Mouse (Mus musculus): Measurements from ENCODE around the gene Ppil3. TPM values are rescaled to one million over a fixed set of nuclear protein-coding genes. Genes with fewer than 3 reads are reported as not detected.
A peak's percentile ranks its signal among the peaks of the same experiment; 100 is the strongest.

Ppil3 gene
- polyA plus RNA-seq (2015; fragmentation: Nextera tagmentation; extraction: Ambion mirVana): 49.2 and 54.9 TPM in 2 replicates

GRCm38 (mm10) chr1:58445143-58445722 is at the start of gene Ppil3, which contains the start of gene Nif3l1:
Gene Ppil3 (minus strand): TSS chr1:58445486.
Gene Nif3l1 (plus strand): TSS chr1:58445151.
- Histone ChIP-seq H3K4me3 (peak within 1 kb of the TSS; percentile 80), H3K36me3 (peaks cover 21% of the 10 kb centered on the region), H3K4me2 (peak within 1 kb of the TSS; percentile 69), H3K27me3 (no peaks in the 10 kb centered on the region), H3K27ac (peak within 1 kb of the TSS; percentile 97), H3K4me1 (peaks cover 20% of the 10 kb centered on the region), H3K9ac (peak within 1 kb of the TSS; percentile 82), H3K9me3 (no peaks in the 10 kb centered on the region)
- WGBS: under 1% methylated on average over 33 of the region's 33 CpGs
- peak; percentile 97 for ATAC-seq (ENCODE audit: borderline replicate concordance, extremely low read depth, low FRiP score, low TSS enrichment)

DNA sequence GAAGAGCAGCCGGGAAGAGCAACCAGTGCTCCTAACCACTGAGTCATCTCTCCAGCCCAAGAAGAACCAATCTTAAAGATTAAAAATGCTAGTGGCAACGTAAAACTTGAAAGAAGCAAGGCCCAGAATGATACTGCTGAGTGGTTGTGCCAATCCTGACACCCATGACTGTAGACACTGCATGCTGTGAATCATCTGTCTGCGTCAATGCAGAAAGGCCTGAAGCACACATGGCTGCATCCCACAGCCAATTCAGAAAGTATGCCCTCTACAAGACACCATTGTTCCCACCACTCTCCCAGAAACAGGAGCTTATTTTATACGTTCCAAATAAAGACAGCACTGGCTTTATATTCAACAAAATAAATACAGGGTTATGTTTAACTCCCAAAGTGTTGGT is 37.4 kb upstream of the Ppil3 start:
- WGBS: 90% methylated on average over 4 of the region's 4 CpGs

GRCm38 (mm10) chr1:58475662-58476061 is 30.4 kb upstream of the Ppil3 start:
- H3K4me3 ChIP-seq: no peak overlapping the region
- H3K9ac ChIP-seq: no peak overlapping the region
- H3K27ac ChIP-seq: no peak overlapping the region
- H3K9me3 ChIP-seq: no peaks in the 10 kb centered on the region
- ATAC-seq (ENCODE audit: borderline replicate concordance, extremely low read depth, low FRiP score, low TSS enrichment): no peak
- H3K4me2 ChIP-seq: no peak overlapping the region
- H3K4me1 ChIP-seq: no peaks in the 10 kb centered on the region
- peaks cover 67% of the 10 kb centered on the region for H3K36me3 ChIP-seq
- 94% methylated on average over 8 of the region's 8 CpGs for WGBS
- H3K27me3 ChIP-seq: no peaks in the 10 kb centered on the region

More for the DNA sequence above, 37.4 kb upstream of the Ppil3 start:
- no peaks in the 10 kb centered on the region for H3K9me3 ChIP-seq
- H3K4me3 ChIP-seq: no peak overlapping the region
- no peak overlapping the region for H3K9ac ChIP-seq
- no peak for ATAC-seq (ENCODE audit: borderline replicate concordance, extremely low read depth, low FRiP score, low TSS enrichment)
- H3K36me3 ChIP-seq: peaks cover 58% of the 10 kb centered on the region
- no peak overlapping the region for H3K27ac ChIP-seq
- no peak overlapping the region for H3K4me2 ChIP-seq
- no peaks in the 10 kb centered on the region for H3K4me1 ChIP-seq
- H3K27me3 ChIP-seq: no peaks in the 10 kb centered on the region

DNA sequence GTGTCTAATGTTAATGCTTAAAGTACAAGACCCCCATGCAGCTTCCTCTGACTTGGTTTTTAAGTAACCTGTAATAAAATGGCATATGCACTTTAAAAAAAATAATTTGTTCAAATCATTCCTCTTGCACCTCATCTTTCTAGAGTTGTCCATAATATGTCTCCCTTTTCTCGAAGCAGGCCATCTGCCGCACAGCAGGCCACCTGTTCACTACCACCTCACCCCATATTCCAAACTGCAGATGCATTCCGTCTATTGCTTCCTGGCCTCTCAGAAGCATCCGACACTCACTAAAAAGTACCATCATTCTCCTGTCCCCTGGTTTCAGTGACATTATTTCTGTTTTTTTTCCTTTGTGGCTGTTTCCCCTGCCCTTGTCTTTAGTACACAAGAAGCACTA is 20.3 kb upstream of the Ppil3 start:
- WGBS: 95% methylated on average over 4 of the region's 4 CpGs
- no peak overlapping the region for H3K4me2 ChIP-seq
- H3K9me3 ChIP-seq: no peaks in the 10 kb centered on the region
- peaks cover 77% of the 10 kb centered on the region for H3K36me3 ChIP-seq
- no peaks in the 10 kb centered on the region for H3K27me3 ChIP-seq
- no peak overlapping the region for H3K4me3 ChIP-seq
- no peak overlapping the region for H3K9ac ChIP-seq
- H3K4me1 ChIP-seq: no peaks in the 10 kb centered on the region
- ATAC-seq (ENCODE audit: borderline replicate concordance, extremely low read depth, low FRiP score, low TSS enrichment): no peak
- no peak overlapping the region for H3K27ac ChIP-seq

DNA sequence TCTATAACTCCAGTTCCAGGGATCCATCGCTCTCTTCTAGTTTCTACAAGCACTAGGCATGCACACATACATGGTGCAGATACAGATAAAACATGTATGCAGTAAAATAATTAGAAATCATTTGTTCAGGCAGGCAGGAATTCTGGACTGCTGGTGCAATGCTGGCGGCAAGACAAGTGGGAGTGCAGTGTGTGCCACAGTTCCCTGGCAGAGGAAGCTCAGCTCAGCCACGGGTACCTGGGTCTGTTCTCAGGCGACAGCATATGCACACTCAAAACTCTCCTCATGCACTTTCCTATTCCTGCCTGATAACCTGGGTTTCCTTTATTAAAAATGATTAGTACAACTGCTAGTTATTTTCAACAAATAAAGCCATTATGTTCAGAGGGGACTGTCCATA is 19.8 kb upstream of the Ppil3 start:
- Histone ChIP-seq H3K4me1 (no peaks in the 10 kb centered on the region), H3K4me2 (no peak overlapping the region), H3K27me3 (no peaks in the 10 kb centered on the region), H3K9me3 (no peaks in the 10 kb centered on the region), H3K4me3 (no peak overlapping the region), H3K36me3 (peaks cover 80% of the 10 kb centered on the region), H3K27ac (no peak overlapping the region), H3K9ac (no peak overlapping the region)
- no peak for ATAC-seq (ENCODE audit: borderline replicate concordance, extremely low read depth, low FRiP score, low TSS enrichment)
- WGBS: 82% methylated on average over 4 of the region's 4 CpGs

DNA sequence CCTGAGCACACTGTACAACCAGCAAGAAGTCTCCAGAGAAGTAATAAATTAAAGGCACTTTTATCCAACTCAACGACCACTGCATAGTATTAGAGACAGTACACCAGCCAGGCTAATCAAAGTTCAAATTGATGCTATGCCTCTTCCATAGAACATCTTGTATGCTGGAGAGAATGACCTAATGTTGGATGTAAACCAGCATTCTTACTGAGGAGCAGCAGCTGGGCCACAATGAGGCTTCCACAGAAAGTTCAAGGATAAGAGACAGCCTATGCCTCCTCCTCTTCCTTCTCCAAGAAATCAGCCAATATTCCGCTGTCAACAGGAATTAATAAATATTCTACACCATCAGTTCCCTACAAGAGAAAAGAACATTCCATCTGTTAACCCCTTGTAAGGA is 18.6 kb upstream of the Ppil3 start:
- no peaks in the 10 kb centered on the region for H3K27me3 ChIP-seq
- H3K4me3 ChIP-seq: no peak overlapping the region
- H3K36me3 ChIP-seq: peaks cover 75% of the 10 kb centered on the region
- no peak overlapping the region for H3K4me2 ChIP-seq
- H3K9ac ChIP-seq: no peak overlapping the region
- H3K27ac ChIP-seq: no peak overlapping the region
- no peak for ATAC-seq (ENCODE audit: borderline replicate concordance, extremely low read depth, low FRiP score, low TSS enrichment)
- H3K4me1 ChIP-seq: no peaks in the 10 kb centered on the region
- 70% methylated on average over 2 of the region's 2 CpGs for WGBS
- H3K9me3 ChIP-seq: no peaks in the 10 kb centered on the region

DNA sequence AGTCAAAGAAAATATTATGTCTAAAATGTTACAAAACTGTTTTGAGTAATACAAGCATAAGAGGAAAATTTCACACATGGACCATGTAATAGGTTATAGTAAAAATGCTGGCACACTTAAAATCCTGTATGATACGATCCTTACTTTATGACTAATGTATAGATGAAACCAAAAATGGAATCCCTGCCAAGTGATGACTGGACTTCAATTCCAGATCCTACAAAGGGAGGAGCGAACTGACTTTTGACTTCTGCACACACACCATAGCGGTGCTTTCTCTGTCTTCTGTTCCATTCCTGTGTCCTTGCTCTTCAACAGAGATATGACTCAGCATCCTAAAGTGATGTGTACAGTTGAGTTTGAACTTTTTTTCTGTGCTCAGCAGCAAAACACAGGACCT is 15.3 kb upstream of the Ppil3 start:
- no peaks in the 10 kb centered on the region for H3K27me3 ChIP-seq
- H3K36me3 ChIP-seq: peaks cover 84% of the 10 kb centered on the region
- 91% methylated on average over 3 of the region's 3 CpGs for WGBS
- no peak overlapping the region for H3K27ac ChIP-seq
- H3K9ac ChIP-seq: no peak overlapping the region
- H3K4me2 ChIP-seq: no peak overlapping the region
- H3K4me3 ChIP-seq: no peak overlapping the region
- no peaks in the 10 kb centered on the region for H3K9me3 ChIP-seq
- no peak for ATAC-seq (ENCODE audit: borderline replicate concordance, extremely low read depth, low FRiP score, low TSS enrichment)
- no peaks in the 10 kb centered on the region for H3K4me1 ChIP-seq

DNA sequence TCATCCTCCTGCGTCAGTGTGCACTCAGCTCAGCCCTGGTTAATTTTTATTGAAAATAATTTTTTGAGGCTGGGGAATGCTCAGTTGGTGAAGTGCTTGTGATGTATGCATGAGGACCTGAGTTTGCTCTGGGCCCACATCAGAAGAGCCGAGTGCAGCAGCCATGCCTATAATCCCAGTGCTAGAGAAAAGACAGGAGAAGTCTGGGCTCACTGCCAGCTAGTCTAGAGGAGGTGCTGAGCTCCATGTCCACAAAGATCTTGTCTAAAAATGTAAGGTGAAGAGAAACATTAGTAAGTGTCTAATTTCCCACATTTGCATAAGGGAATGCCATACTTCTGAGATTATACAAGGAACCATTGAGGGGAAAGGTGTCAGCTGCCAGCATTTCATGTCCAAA is 13.6 kb upstream of the Ppil3 start:
- H3K36me3 ChIP-seq: peaks cover 86% of the 10 kb centered on the region
- 54% methylated on average over 2 of the region's 2 CpGs for WGBS

DNA sequence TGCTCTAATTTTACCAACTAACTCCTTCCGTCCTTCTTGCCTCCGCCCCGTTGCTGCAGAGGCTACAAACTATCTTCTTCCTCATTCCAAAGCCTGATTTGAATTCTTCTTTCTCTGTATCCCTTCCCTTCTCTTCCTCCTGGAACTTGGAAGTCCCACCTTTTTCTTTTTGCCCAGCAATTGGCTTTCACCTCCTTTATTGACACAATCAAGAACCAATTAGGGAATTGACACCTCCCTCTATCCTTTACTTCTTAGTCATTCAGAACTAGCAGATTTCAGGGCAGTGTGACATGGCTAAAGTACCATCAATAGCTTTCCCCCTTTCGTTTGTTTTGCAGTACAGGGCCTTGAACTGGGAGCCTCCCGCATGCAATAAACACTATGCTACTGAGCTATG is 12.9 kb upstream of the Ppil3 start:
- no peak for ATAC-seq (ENCODE audit: borderline replicate concordance, extremely low read depth, low FRiP score, low TSS enrichment)
- H3K27me3 ChIP-seq: no peaks in the 10 kb centered on the region
- peaks cover 86% of the 10 kb centered on the region for H3K36me3 ChIP-seq
- H3K4me1 ChIP-seq: no peaks in the 10 kb centered on the region
- H3K27ac ChIP-seq: no peak overlapping the region
- no peak overlapping the region for H3K4me2 ChIP-seq
- WGBS: 86% methylated on average over 5 of the region's 5 CpGs
- H3K9ac ChIP-seq: no peak overlapping the region
- H3K9me3 ChIP-seq: no peaks in the 10 kb centered on the region
- no peak overlapping the region for H3K4me3 ChIP-seq

More for the DNA sequence above, 13.6 kb upstream of the Ppil3 start:
- H3K27me3 ChIP-seq: no peaks in the 10 kb centered on the region
- no peaks in the 10 kb centered on the region for H3K9me3 ChIP-seq
- no peak overlapping the region for H3K9ac ChIP-seq
- no peaks in the 10 kb centered on the region for H3K4me1 ChIP-seq
- H3K4me2 ChIP-seq: no peak overlapping the region
- no peak for ATAC-seq (ENCODE audit: borderline replicate concordance, extremely low read depth, low FRiP score, low TSS enrichment)
- no peak overlapping the region for H3K4me3 ChIP-seq
- H3K27ac ChIP-seq: no peak overlapping the region

GRCm38 (mm10) chr1:58454316-58454715 is 9.0 kb upstream of the Ppil3 start:
- H3K9ac ChIP-seq: no peak overlapping the region
- H3K4me1 ChIP-seq: no peaks in the 10 kb centered on the region
- peaks cover 77% of the 10 kb centered on the region for H3K36me3 ChIP-seq
- H3K27me3 ChIP-seq: no peaks in the 10 kb centered on the region
- no peak overlapping the region for H3K4me2 ChIP-seq
- no peak overlapping the region for H3K4me3 ChIP-seq
- H3K27ac ChIP-seq: no peak overlapping the region
- H3K9me3 ChIP-seq: no peaks in the 10 kb centered on the region
- no peak for ATAC-seq (ENCODE audit: borderline replicate concordance, extremely low read depth, low FRiP score, low TSS enrichment)
- 86% methylated on average over 6 of the region's 6 CpGs for WGBS

DNA sequence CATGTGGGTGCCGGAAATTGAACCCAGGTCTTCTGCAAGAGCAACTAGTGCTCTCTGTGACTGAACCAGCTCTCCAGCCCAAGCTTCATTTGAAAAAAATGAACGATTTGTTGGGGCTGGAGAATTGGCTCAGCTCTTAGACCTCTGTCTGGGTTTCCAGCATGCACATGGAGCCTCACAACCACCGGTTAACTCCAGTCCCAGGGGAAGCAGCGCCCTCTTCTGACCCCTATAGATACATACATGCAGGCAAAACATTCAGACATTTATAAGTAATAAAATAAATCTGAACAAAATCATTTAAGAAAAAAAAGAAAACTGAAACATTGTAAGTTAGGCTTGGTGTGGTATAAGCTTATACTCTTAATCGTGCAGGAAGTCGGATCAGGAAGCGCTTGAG is 3.1 kb upstream of the Ppil3 start:
- Histone ChIP-seq H3K36me3 (peaks cover 31% of the 10 kb centered on the region), H3K27ac (no peak overlapping the region), H3K9me3 (no peaks in the 10 kb centered on the region), H3K9ac (no peak overlapping the region), H3K27me3 (no peaks in the 10 kb centered on the region), H3K4me3 (no peak overlapping the region), H3K4me1 (peaks cover 20% of the 10 kb centered on the region), H3K4me2 (no peak overlapping the region)
- WGBS: 75% methylated on average over 7 of the region's 7 CpGs
- no peak for ATAC-seq (ENCODE audit: borderline replicate concordance, extremely low read depth, low FRiP score, low TSS enrichment)

GRCm38 (mm10) chr1:58447766-58448165 is 2.5 kb upstream of the Ppil3 start:
- Histone ChIP-seq H3K27me3 (no peaks in the 10 kb centered on the region), H3K9me3 (no peaks in the 10 kb centered on the region), H3K4me2 (no peak overlapping the region), H3K4me1 (peaks cover 20% of the 10 kb centered on the region), H3K27ac (no peak overlapping the region), H3K4me3 (no peak overlapping the region), H3K9ac (no peak overlapping the region), H3K36me3 (peaks cover 25% of the 10 kb centered on the region)
- no peak for ATAC-seq (ENCODE audit: borderline replicate concordance, extremely low read depth, low FRiP score, low TSS enrichment)
- 86% methylated on average over 7 of the region's 7 CpGs for WGBS

DNA sequence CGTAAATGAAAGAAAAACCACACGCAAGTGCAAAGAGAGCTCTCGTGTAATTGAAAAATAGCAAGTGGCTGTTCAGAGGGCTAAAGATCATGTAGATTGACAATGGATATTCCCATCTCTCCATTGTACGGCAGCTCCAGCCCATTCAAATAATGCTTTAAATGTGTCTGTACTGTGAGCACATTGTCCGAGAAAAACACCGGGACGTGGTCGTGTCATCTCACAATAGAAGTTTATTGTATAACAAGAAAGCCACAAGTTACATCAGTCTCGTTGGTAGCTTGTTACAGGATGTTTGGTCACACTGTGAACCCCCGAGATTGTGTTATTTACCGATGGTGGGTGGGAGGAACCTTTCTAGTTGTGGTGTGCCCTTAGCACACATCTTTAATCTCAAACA is 575 bp upstream of the Ppil3 start:
- WGBS: 5% methylated on average over 11 of the region's 11 CpGs
- Histone ChIP-seq H3K36me3 (peaks cover 21% of the 10 kb centered on the region), H3K4me2 (peak overlapping the region; percentile 69), H3K4me1 (peaks cover 20% of the 10 kb centered on the region), H3K27me3 (no peaks in the 10 kb centered on the region), H3K27ac (peak overlapping the region; percentile 97), H3K4me3 (peak overlapping the region; percentile 80), H3K9ac (peak overlapping the region; percentile 82), H3K9me3 (no peaks in the 10 kb centered on the region)
- no peak for ATAC-seq (ENCODE audit: borderline replicate concordance, extremely low read depth, low FRiP score, low TSS enrichment)

All from lung, embryonic 15.5 days (tissue).